Mouse (Mus musculus): ENCODE data around the gene Plagl2.

Gene Plagl2

GRCm38 (mm10) chr2:153191242-153191641 is 50.0 kb downstream of the Plagl2 start:
- DNase-seq (ENCODE audit: low spot score in 2 of 2), result no peak

- no peak for DNase-seq (ENCODE audit: low spot score in 2 of 2)
These were observed 53.4 kb downstream of the Plagl2 start for GRCm38 (mm10) chr2:153187848-153188247.

- DNase-seq (ENCODE audit: low spot score in 2 of 2), result no peak
These were observed 55.0 kb downstream of the Plagl2 start for GRCm38 (mm10) chr2:153186176-153186591.

GRCm38 (mm10) chr2:153179961-153180360 is 61.3 kb downstream of the Plagl2 start:
- DNase-seq (ENCODE audit: low spot score in 2 of 2), result no peak

- DNase-seq (ENCODE audit: low spot score in 2 of 2), result no peak
These were observed 61.9 kb downstream of the Plagl2 start for GRCm38 (mm10) chr2:153179126-153179860.
